Mouse (Mus musculus): ENCODE measurements around the gene Bcan. TPM values are rescaled to one million over a fixed set of nuclear protein-coding genes. Genes with fewer than 3 reads are reported as not detected.

The Bcan gene
- total RNA-seq, 2 experiments from 2014 or later: not detected

DNA sequence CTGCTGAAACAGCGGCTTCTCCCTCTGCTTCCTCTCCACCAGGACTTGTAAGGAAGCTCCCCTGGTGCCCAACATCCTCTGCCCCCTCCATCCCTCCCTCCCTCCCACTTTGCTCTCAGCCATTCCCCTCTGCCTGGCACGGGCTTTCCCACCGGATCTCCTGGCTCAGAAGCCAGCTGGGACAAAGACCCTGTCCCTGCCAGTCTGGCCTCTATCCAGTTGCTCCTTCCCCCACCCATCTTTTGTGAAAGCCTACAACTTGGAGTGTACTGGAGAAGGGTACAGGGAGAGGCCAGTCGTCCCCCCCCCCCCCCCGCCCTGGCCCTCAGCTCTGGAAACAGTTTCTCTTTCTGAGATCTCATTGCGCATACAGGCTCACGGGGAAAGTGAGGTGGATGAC lies 1.3 kb downstream of the Bcan start:
- no peak for ATAC-seq (replicated peaks; ENCODE audit: poor library complexity)

GRCm38 (mm10) chr3:87996971-87997614 lies 2.9 kb downstream of the Bcan start:
- ATAC-seq (replicated peaks; ENCODE audit: poor library complexity): peak; percentile 40; the same call in 1 of the 2 replicates

DNA sequence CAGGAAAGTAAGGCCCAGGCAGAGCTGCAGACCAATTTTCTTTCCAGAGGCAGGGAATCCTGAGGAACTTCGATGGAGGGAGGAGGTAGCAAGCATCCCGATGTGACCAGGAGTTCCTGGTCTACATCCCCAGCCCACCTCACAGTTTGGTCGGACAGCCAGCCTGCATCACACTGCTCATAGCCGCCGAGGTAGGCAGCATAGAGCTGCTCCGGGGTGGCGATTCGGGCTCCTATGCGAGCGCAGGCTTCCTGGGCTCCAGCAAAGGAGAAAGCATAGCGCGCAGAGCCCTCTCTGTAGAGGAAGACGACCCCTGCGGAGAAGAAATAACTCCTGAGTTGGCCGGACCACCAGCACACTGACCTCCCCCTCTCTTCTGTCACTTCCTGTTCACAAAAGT lies 3.6 kb downstream of the Bcan start:
- ATAC-seq (replicated peaks; ENCODE audit: poor library complexity): no peak

- ATAC-seq (replicated peaks; ENCODE audit: poor library complexity): no peak
Measured at GRCm38 (mm10) chr3:87995331-87995730, 4.7 kb downstream of the Bcan start.

DNA sequence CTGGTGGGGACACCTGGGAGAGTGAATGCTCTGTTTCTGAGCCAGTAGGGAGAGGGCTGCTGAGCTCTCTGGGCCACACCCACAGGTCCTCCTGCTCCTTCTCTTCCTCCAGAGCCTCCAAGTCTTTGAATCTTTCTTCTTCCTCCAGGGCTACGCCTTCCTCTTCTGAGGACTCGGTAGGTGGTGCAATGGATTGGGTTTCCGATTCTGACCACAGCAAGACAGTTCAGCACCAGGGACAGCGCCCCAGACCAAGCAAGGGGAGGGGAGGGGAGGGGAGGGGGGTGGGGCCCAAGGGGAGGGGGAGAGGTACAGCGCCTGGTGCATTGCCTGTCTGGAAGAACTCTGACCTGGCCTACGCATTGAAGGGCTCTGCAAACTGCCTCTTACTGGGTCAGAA lies 6.6 kb downstream of the Bcan start:
- peak; percentile 86 for ATAC-seq (replicated peaks; ENCODE audit: poor library complexity)

- ATAC-seq (replicated peaks; ENCODE audit: poor library complexity): no peak
Measured at GRCm38 (mm10) chr3:87989935-87990334, 10.1 kb downstream of the Bcan start.

DNA sequence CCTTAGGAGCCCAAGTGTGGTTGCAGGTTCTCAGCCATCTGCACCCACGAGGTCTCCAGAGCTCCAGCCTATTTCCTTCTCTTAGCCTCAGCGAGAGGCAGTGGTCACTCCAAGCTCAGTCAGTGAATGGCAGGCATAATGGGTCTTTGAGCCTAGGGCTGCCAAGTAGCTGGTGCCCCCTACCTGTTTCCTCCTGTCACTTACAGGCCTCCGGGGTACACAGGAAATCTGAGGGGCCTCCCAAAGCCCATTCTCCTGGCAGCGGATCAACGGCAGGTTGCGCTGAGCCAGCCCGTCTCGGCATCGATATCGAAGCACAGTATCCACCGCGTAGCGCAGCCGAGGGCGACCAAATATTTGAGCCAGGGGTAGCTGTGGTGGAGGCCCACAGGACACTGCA lies 12.0 kb downstream of the Bcan start:
- ATAC-seq (replicated peaks; ENCODE audit: poor library complexity): no peak

GRCm38 (mm10) chr3:87987633-87988032 lies 12.4 kb downstream of the Bcan start:
- ATAC-seq (replicated peaks; ENCODE audit: poor library complexity): peak; percentile 60

GRCm38 (mm10) chr3:87986868-87987267 lies 13.2 kb downstream of the Bcan start:
- ATAC-seq (replicated peaks; ENCODE audit: poor library complexity): peak; percentile 91

- no peak for ATAC-seq (replicated peaks; ENCODE audit: poor library complexity)
Measured at GRCm38 (mm10) chr3:87985505-87986320, 14.3 kb downstream of the Bcan start.

DNA sequence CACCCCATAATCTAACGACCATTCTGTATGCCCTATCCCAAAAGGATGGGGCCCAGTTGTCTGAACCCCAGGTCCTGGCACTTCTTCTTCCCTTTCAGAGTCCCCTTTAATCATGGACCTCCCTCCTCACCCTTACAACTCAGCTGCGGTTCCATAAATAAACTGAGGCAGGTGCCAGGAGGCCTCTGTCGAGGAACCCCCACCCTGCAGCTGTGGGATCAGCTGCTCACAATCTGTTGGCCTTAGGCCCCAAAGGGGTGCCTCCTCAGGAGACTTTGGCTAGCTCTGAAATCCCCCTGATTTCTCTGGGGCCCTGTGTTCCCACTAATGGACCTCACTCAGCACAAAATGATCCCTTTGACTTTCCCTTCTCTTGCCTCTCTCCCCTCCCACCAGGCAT lies 15.9 kb downstream of the Bcan start:
- ATAC-seq (replicated peaks; ENCODE audit: poor library complexity): no peak

- ATAC-seq (replicated peaks; ENCODE audit: poor library complexity): no peak
Measured at GRCm38 (mm10) chr3:87983627-87984026, 16.4 kb downstream of the Bcan start.

DNA sequence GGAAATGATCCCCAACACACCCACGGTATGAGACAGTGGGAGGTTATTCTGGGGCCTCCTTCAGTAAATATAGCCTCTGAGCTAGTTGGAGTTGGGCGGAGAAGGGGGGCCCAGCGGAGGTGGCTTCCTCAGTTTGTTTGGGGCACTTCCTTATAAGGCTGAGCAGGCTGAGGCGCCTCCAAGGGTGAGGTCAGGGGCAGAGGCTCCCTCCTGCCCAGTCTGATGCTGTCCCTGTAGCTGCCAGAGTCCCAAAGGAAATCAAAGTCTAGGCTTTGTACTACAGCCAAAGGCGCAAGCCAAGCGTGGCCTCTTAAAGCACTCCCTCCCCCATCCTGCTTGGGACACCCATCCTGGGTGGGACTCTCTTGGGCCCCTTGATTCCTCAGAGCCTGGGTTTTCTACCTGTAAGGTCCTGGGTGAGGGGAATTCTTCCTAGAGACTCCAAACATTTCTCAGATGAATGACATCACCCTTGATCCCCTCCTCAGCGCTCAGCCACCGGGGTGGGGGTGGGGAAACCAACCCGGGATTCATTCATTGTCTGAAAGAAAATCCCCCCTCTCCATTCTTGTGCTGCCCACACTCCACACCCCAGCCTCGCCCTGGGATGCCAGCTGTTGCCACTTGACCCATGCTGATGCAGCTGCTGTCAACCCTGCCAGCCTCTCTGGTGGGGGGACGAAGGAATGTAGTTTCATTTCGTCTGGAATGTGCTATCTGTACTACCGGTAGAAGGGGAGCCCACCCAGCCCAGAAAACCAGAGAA lies 17.0 kb downstream of the Bcan start:
- no peak; the same call in 1 of the 2 replicates for ATAC-seq (replicated peaks; ENCODE audit: poor library complexity)

GRCm38 (mm10) chr3:87981894-87982835 lies 17.9 kb downstream of the Bcan start:
- ATAC-seq (replicated peaks; ENCODE audit: poor library complexity): no peak

- no peak for ATAC-seq (replicated peaks; ENCODE audit: poor library complexity)
Measured at GRCm38 (mm10) chr3:87981214-87981760, 18.7 kb downstream of the Bcan start.

GRCm38 (mm10) chr3:87980728-87981127 lies 19.3 kb downstream of the Bcan start:
- ATAC-seq (replicated peaks; ENCODE audit: poor library complexity): no peak

DNA sequence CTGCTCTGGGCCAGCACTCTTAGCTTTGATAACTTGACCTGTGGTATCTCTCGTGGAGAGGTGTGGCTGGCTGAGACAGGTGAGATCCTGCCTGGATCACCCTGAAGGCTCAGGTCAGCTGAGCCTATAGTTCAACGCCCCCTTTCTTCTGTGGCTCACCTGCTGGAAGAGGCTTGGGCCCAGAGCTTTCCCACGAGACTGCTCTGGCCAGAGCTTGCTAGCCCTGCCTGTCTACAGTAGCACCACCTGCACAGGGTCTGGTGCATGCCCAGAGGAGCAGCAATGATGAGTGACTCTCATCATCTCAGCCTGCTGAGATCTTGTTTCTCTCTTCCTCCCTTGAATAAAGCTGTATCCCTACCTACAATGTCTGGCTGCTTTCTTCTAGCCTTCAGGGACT lies 19.9 kb downstream of the Bcan start:
- ATAC-seq (replicated peaks; ENCODE audit: poor library complexity): no peak

DNA sequence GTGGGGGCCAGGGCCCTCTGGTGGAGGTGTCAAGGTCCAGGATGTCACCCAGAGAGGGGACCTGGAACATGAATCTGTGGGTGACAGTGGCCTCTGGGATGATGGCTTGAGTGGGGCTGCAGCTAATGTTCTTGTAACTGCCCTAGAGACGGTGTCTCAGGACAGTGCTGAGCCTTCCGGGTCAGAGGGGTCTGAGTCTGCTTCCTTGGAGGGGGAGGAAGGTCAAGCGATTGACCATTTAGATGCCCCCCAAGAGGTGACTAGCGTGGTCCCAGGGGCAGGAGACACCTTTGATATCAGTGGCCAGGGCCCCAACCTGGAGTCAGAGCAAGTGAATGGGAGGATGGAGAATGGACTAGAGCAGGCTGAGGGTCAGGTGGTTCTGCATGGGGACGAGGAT lies 20.5 kb downstream of the Bcan start:
- ATAC-seq (replicated peaks; ENCODE audit: poor library complexity): no peak

DNA sequence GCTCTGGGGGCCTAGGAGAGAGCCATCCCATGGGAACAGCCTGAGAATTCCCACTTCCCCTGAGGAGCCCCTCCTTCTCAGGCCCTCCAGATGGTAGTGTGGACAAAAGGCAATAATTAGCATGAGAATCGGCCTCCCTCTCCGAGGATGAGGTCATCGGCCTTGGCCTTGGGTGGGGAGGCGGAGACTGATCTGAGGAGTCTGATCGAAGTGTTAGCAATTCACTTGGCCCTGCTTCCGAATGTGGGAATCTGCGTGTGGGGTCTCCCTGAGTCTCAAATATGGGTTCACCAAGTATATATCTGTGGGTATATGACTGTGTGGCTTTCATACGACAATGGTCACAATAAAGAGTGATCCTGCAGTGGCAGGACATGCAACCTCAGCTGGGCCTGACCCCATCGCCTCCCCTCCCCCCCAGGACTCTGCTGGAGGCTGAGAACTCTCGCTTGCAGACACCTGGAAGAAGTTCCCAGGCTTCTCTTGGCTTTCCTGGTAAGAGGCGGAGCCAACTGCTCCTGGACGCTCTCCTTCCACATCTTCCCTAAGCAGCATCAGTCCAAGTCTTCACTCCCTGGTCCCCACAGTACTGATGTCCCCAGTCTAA lies 25.5 kb downstream of the Bcan start:
- no peak for ATAC-seq (replicated peaks; ENCODE audit: poor library complexity)

Measured in megakaryocyte progenitor cell, adult 5-6 weeks (primary cell).